Mouse (Mus musculus): ENCODE measurements around the gene Nmrk2.

- TF ChIP-seq CTCF (conservative IDR thresholded peaks at IDR 0.05; ENCODE audit: insufficient read depth, insufficient read length, low read depth, low read length) (no peak), POLR2A (IDR thresholded peaks at IDR 0.05; ENCODE audit: low read depth, low read length) (peak; percentile 76)
Measured at GRCm38 (mm10) chr10:81182336-81183333, 19.2 kb downstream of the Nmrk2 start, which contains the start of gene Dapk3.
